Mouse (Mus musculus): ENCODE results near the gene Tle6. TPM values are rescaled to one million over a fixed set of nuclear protein-coding genes. Genes with fewer than 3 reads are reported as not detected.
"Not testable (repeated sequence)": the region's sequence is repeated elsewhere in the genome, so short reads cannot be mapped to it uniquely, and the experiment has no call there.

Gene Tle6
- 17.1 and 17.8 TPM in 2 replicates for polyA plus RNA-seq (2014; fragmentation: Nextera tagmentation; extraction: Ambion mirVana)

DNA sequence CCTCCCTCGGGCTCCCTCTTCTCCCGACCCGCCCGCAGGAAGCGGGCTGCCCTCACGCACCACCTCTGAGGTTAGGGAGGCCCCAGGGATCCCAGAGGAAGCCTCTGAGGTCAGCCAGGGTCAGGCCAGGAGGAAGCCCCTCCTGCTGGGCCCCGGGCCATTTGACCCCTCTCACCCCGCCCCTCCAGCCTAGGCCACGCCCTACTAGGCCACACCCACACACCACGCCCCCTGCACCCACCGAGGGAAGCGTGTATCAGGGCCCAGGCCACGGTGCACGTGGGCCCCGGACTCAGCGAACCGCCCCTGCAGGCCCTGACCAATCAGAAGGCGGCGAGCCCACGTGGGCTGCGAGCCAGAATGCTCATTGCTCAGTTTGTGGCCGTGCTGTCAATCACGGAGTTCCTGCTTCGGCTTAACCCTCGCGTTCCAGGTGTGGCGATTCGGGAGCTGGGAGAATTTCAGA is at the start of gene Tle6:
Tle6 (minus strand) TSS at position 336 of the 466 bp plus-strand sequence.
- H3K4me1 ChIP-seq (ENCODE audit: control insufficient read depth, insufficient read depth, low read length), result peaks cover 35% of the 10 kb centered on the region

DNA sequence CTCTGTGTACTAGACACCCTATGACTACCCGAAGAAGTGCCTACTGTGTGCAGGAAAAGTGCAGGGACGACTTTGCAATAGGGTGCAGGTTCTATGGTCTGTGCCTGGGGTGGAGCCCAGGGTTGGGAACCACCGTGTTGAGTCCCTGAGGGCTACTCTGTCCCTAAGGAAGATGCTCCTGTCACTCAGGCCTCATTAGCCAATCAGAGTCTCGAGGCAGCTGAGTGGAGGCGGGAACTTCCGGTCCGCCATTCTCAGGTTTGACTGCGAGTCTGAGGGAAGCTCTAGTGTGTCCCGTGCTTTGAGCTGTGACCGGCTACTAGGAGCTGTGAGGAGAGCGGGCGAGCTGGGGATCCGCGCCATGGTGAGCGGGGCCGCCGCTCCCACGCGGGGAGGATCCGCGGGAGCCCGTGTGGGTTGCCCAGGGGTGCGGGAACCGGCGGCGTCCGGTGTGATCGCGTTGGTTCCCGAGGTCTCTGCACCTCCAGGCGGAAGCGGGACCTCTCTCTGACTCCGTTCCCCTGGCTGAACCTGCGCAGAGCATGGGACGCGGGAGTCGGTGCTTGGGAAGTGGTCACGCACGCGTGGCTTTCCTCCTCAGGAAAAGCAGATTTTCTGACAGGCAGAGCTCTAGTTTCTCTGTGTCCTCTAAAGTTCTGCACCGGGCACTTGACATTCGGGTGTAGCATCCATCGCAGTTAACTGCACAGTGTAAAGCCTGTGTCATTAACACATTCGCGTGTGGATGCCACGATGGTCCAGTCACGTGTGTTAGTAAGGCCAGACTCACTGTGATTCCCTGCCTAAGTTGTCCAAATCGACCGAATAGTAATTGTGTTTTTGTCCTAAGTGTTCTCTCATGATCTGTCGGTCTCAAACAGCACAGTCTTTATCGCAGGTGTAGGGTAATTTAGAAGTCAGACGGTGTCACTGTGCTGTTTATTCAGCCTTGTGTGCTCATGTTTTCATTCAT is 48.2 kb upstream of the Tle6 start, which contains the start of gene Gm10778:
Gm10778 (plus strand) TSS at position 257 of the 973 bp plus-strand sequence.
- H3K9me3 ChIP-seq (ENCODE audit: control insufficient read depth, low read length), result peaks cover 23% of the 10 kb centered on the region
- DNase-seq (ENCODE audit: low spot score) (peak; percentile 93), ATAC-seq (ENCODE audit: low read depth) (peak; percentile 95)
- not testable (repeated sequence) for H3K4me1 ChIP-seq (ENCODE audit: control insufficient read depth, insufficient read depth, low read length); H3K36me3 ChIP-seq (ENCODE audit: control insufficient read depth, insufficient read depth, low read length); H3K27me3 ChIP-seq (replicated peaks; ENCODE audit: control insufficient read depth, insufficient read depth, low read length)
- H3K27ac ChIP-seq (replicated peaks; ENCODE audit: low read depth, low read length), result peak within 1 kb of the TSS; percentile 72; the same call in 1 of the 2 replicates
- 4% methylated on average over 26 of the region's 52 CpGs for WGBS
- peak within 1 kb of the TSS; percentile 51 for H3K4me3 ChIP-seq (ENCODE audit: low read depth, low read length)
- peak within 1 kb of the TSS; percentile 66 for H3K9ac ChIP-seq (ENCODE audit: low read depth, low read length)
- peak within 1 kb of the TSS; percentile 61 for H3K4me2 ChIP-seq (ENCODE audit: low read depth, low read length)

More for the DNA sequence above, at the start of gene Tle6:
- H3K9ac ChIP-seq (ENCODE audit: low read depth, low read length), result peak within 1 kb of the TSS; percentile 42; the same call in 1 of the 2 replicates
- peak; percentile 87 for ATAC-seq (ENCODE audit: low read depth)
- H3K4me3 ChIP-seq (ENCODE audit: low read depth, low read length), result peak within 1 kb of the TSS; percentile 28
- DNase-seq (ENCODE audit: low spot score), result peak; percentile 99
- H3K4me2 ChIP-seq (ENCODE audit: low read depth, low read length), result peak within 1 kb of the TSS; percentile 59
- peak within 1 kb of the TSS; percentile 80 for H3K27ac ChIP-seq (replicated peaks; ENCODE audit: low read depth, low read length)
- no peaks in the 10 kb centered on the region for H3K27me3 ChIP-seq (replicated peaks; ENCODE audit: control insufficient read depth, insufficient read depth, low read length)
- H3K9me3 ChIP-seq (ENCODE audit: control insufficient read depth, low read length), result no peaks in the 10 kb centered on the region
- under 1% methylated on average over 26 of the region's 28 CpGs for WGBS
- no peaks in the 10 kb centered on the region for H3K36me3 ChIP-seq (ENCODE audit: control insufficient read depth, insufficient read depth, low read length)

DNA sequence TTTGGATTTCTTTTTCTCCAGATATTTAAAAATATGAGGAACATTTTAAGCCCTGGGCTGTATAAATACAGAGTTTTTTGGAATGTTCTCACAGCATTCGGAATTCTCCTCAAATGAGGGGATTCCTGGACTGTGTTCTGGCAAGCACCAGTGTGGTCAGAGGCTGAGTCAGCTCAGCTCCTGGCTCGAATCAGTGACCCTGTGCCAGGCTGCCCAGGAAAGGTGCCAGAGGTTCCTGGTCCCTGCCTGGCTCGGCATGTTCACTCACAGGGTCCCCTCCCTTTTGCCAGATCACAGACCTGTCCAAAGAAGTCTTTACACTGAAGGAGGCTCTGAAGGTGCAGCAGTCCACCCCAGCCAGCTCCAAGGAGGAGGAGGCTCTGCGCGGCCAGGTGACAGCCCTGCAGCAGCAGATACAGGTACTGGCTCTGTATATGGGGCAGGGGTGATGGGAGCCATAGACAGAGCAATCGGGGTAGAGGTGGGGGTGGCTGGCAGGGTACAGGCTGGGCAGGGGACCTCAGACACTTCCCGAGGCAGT is 45.2 kb upstream of the Tle6 start:
- no peak for ATAC-seq (ENCODE audit: low read depth)
- Histone ChIP-seq H3K27ac (replicated peaks; ENCODE audit: low read depth, low read length) (no peak overlapping the region), H3K4me2 (ENCODE audit: low read depth, low read length) (no peak overlapping the region), H3K9me3 (ENCODE audit: control insufficient read depth, low read length) (no peaks in the 10 kb centered on the region), H3K27me3 (replicated peaks; ENCODE audit: control insufficient read depth, insufficient read depth, low read length) (no peaks in the 10 kb centered on the region), H3K4me1 (ENCODE audit: control insufficient read depth, insufficient read depth, low read length) (peaks cover 16% of the 10 kb centered on the region; the same call in 1 of the 2 replicates), H3K36me3 (ENCODE audit: control insufficient read depth, insufficient read depth, low read length) (no peaks in the 10 kb centered on the region), H3K4me3 (ENCODE audit: low read depth, low read length) (no peak overlapping the region), H3K9ac (ENCODE audit: low read depth, low read length) (no peak overlapping the region)
- no peak for DNase-seq (ENCODE audit: low spot score)
- WGBS, result 82% methylated on average over 7 of the region's 7 CpGs

DNA sequence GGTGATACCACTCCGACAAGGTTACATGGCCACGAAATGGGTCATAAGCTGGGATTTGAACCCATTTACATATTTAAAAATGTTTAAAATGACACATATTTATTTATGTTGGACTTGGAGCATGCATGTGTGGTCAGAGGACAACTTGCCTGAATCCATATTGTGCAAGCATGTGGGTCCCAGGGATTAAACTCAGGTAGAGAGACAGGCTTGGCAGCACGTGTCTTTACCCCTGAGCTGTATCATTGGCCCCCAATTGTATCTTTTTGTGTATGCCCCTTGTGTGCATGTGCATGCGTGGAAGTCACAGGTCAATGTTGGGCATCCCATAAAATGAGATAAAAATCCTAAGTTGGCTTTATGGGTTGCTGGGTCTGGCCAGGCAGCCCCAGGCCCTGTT is 44.5 kb upstream of the Tle6 start:
- no peak for ATAC-seq (ENCODE audit: low read depth)
- no peak overlapping the region for H3K4me3 ChIP-seq (ENCODE audit: low read depth, low read length)
- H3K27ac ChIP-seq (replicated peaks; ENCODE audit: low read depth, low read length), result no peak overlapping the region
- H3K9ac ChIP-seq (ENCODE audit: low read depth, low read length), result no peak overlapping the region
- no peak overlapping the region for H3K4me2 ChIP-seq (ENCODE audit: low read depth, low read length)
- DNase-seq (ENCODE audit: low spot score), result no peak
- no peaks in the 10 kb centered on the region for H3K27me3 ChIP-seq (replicated peaks; ENCODE audit: control insufficient read depth, insufficient read depth, low read length)
- H3K9me3 ChIP-seq (ENCODE audit: control insufficient read depth, low read length), result no peaks in the 10 kb centered on the region
- WGBS, result 92% methylated on average over 4 of the region's 4 CpGs
- H3K4me1 ChIP-seq (ENCODE audit: control insufficient read depth, insufficient read depth, low read length), result peaks cover 16% of the 10 kb centered on the region; the same call in 1 of the 2 replicates
- H3K36me3 ChIP-seq (ENCODE audit: control insufficient read depth, insufficient read depth, low read length), result no peaks in the 10 kb centered on the region

DNA sequence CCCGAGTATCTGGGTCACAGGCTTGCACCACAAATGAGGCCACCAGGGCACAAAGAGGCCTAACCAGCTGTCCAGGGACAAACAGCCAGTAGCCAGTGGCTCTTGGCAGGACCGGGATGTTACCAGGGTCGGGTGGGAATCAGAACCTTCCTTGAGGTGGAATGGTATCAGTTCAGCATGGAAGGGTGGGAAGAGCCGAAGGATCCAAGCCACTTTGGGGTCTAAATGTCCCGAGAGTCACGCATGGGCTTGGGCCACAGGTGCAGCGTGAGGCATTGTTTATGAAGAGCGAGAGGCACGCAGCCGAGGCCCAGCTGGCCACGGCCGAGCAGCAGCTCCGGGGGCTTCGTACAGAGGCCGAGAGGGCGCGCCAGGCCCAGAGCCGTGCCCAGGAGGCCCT is 43.8 kb upstream of the Tle6 start:
- Histone ChIP-seq H3K9ac (ENCODE audit: low read depth, low read length) (no peak overlapping the region), H3K27ac (replicated peaks; ENCODE audit: low read depth, low read length) (no peak overlapping the region), H3K4me3 (ENCODE audit: low read depth, low read length) (no peak overlapping the region)

DNA sequence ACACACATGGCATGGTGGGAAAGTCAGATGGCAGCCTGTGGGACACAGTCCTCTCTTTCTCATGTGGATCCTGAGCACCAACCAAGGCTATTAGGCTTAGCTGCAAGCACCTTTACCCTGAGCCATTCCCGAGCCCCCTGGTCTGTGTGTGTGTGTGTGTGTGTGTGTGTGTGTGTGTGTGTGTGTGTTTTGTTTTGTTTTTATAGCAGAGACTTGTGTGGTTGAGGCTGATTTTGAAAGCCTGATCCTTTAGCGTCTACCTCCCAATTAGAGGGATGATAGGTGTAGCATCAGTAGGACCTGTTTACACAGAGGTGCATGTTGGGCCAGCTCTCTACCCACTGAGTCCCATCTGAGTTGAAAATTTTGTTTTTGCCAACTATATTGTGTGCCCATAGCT is 43.3 kb upstream of the Tle6 start:
- H3K9me3 ChIP-seq (ENCODE audit: control insufficient read depth, low read length), result no peaks in the 10 kb centered on the region
- no peaks in the 10 kb centered on the region for H3K36me3 ChIP-seq (ENCODE audit: control insufficient read depth, insufficient read depth, low read length)
- DNase-seq (ENCODE audit: low spot score) (no peak), ATAC-seq (ENCODE audit: low read depth) (no peak)
- H3K27ac ChIP-seq (replicated peaks; ENCODE audit: low read depth, low read length), result peak overlapping the region; percentile 94
- H3K4me1 ChIP-seq (ENCODE audit: control insufficient read depth, insufficient read depth, low read length), result peaks cover 16% of the 10 kb centered on the region; the same call in 1 of the 2 replicates
- 45% methylated on average over 2 of the region's 2 CpGs for WGBS
- peak overlapping the region; percentile 81 for H3K4me3 ChIP-seq (ENCODE audit: low read depth, low read length)
- peak overlapping the region; percentile 90 for H3K4me2 ChIP-seq (ENCODE audit: low read depth, low read length)
- peak overlapping the region; percentile 95 for H3K9ac ChIP-seq (ENCODE audit: low read depth, low read length)
- H3K27me3 ChIP-seq (replicated peaks; ENCODE audit: control insufficient read depth, insufficient read depth, low read length), result no peaks in the 10 kb centered on the region

More for the DNA sequence above, 43.8 kb upstream of the Tle6 start:
- Histone ChIP-seq H3K9me3 (ENCODE audit: control insufficient read depth, low read length) (no peaks in the 10 kb centered on the region), H3K4me1 (ENCODE audit: control insufficient read depth, insufficient read depth, low read length) (peaks cover 16% of the 10 kb centered on the region; the same call in 1 of the 2 replicates), H3K36me3 (ENCODE audit: control insufficient read depth, insufficient read depth, low read length) (no peaks in the 10 kb centered on the region), H3K27me3 (replicated peaks; ENCODE audit: control insufficient read depth, insufficient read depth, low read length) (no peaks in the 10 kb centered on the region), H3K4me2 (ENCODE audit: low read depth, low read length) (no peak overlapping the region)
- DNase-seq (ENCODE audit: low spot score), result no peak
- WGBS, result 92% methylated on average over 18 of the region's 18 CpGs
- ATAC-seq (ENCODE audit: low read depth), result no peak

DNA sequence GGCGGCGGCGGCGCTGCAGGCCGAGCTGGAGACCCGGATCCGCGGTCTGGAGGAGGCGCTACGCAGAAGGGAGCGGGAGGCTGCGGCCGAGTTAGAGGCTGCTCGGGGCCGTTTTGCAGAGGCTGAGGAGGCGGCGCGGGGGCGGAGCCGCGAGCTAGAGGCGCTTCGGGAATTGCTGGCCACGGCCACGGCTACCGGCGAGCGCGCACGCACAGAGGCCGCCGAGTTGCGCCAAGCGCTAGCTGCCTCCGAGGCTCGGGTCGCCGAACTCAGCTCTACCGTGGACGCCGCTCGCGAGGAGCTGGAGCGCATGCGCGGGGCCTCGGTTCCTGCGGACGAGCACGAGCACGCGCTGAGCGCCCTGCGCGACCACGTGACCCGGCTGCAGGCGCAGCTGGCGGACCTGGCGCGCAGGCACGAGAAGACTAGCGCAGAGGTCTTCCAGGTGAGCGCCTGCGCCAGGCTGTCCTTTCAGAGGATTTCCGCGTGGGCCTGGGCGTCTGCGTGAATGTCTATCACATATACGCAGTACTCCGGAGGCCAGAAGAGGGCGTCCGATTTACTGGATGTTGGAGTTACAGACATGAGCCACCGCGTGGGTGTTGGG is 42.7 kb upstream of the Tle6 start:
- Histone ChIP-seq H3K36me3 (ENCODE audit: control insufficient read depth, insufficient read depth, low read length) (no peaks in the 10 kb centered on the region), H3K9ac (ENCODE audit: low read depth, low read length) (peak overlapping the region; percentile 95), H3K4me2 (ENCODE audit: low read depth, low read length) (peak overlapping the region; percentile 90), H3K4me3 (ENCODE audit: low read depth, low read length) (peak overlapping the region; percentile 81), H3K27me3 (replicated peaks; ENCODE audit: control insufficient read depth, insufficient read depth, low read length) (no peaks in the 10 kb centered on the region), H3K4me1 (ENCODE audit: control insufficient read depth, insufficient read depth, low read length) (peaks cover 14% of the 10 kb centered on the region; the same call in 1 of the 2 replicates), H3K27ac (replicated peaks; ENCODE audit: low read depth, low read length) (peak overlapping the region; percentile 94), H3K9me3 (ENCODE audit: control insufficient read depth, low read length) (no peaks in the 10 kb centered on the region)
- WGBS, result under 1% methylated on average over 36 of the region's 75 CpGs
- ATAC-seq (ENCODE audit: low read depth) (peak; percentile 91), DNase-seq (ENCODE audit: low spot score) (peak; percentile 97)

Data from embryonic facial prominence, embryonic 14.5 days (tissue).